Mouse (Mus musculus) liver, postnatal 0 days (tissue): ENCODE data around the gene Gm20388. TPM values are rescaled to one million over a fixed set of nuclear protein-coding genes. Genes with fewer than 3 reads are reported as not detected.

Experiments used
- ATAC-seq: fragments of 200-750 bp; cut with Nextera tagmentation; 2 replicates; pipeline ENCODE4 v1.8.0; 2017; ENCODE audit warnings: mild to moderate bottlenecking, moderate library complexity
- DNase-seq: peaks from one replicate; pipeline ENCODE4 v3.0.0-alpha.2; 2016
- H3K27ac ChIP-seq: fragments of 300-500 bp; sonication (generic); 2 replicates; pipeline ENCODE4 v1.5.1; 2014; ENCODE audit warnings: antibody characterized with exemption, moderate library complexity, mild to moderate bottlenecking, low read depth
- H3K27me3 ChIP-seq: fragments of 300-500 bp; sonication (generic); 2 replicates; pipeline ENCODE4 v1.6.1; 2014; ENCODE audit warnings: low read length, control low read depth, mixed read lengths; ENCODE audit not compliant: insufficient read depth
- H3K36me3 ChIP-seq: fragments of 300-500 bp; sonication (generic); replicated peaks from 2 replicates; pipeline ENCODE4 v1.6.1; 2014; ENCODE audit warnings: mild to moderate bottlenecking, control low read depth, low read length, moderate library complexity, mixed read lengths; ENCODE audit not compliant: insufficient read depth
- H3K4me1 ChIP-seq: fragments of 300-500 bp; sonication (generic); 2 replicates; pipeline ENCODE4 v1.6.1; 2014; ENCODE audit warnings: antibody characterized with exemption, mild to moderate bottlenecking, control low read depth; ENCODE audit not compliant: insufficient read depth
- H3K4me2 ChIP-seq: fragments of 300-500 bp; sonication (generic); 2 replicates; pipeline ENCODE4 v1.6.1; 2014; ENCODE audit warnings: low read depth, mild to moderate bottlenecking, low read length, moderate library complexity, mixed read lengths
- H3K4me3 ChIP-seq: fragments of 300-500 bp; sonication (generic); 2 replicates; pipeline ENCODE4 v1.5.1; 2014; ENCODE audit warnings: low read depth, low read length
- H3K9ac ChIP-seq: fragments of 300-500 bp; sonication (generic); replicated peaks from 2 replicates; pipeline ENCODE4 v1.6.1; 2014; ENCODE audit warnings: mild to moderate bottlenecking, moderate library complexity
- H3K9me3 ChIP-seq: fragments of 300-500 bp; sonication (generic); 2 replicates; pipeline ENCODE4 v1.6.1; 2016; ENCODE audit warnings: mild to moderate bottlenecking, control low read depth, low read length, mixed read lengths
- CTCF ChIP-seq: sonication (generic); IDR thresholded peaks from 2 replicates; pipeline ENCODE4 v1.5.1; 2016; ENCODE audit warnings: antibody characterized with exemption, low read depth
- EP300 ChIP-seq: IDR thresholded peaks from 2 replicates; pipeline ENCODE4 v1.6.1; 2016; ENCODE audit warnings: antibody characterized with exemption, low read depth, mild to moderate bottlenecking
- WGBS: fragments of 180-500 bp; shearing (Covaris S2); extraction: QIAGEN DNeasy Blood & Tissue Kit; methylation state at CpG from one replicate; pipeline ENCODE4 v1.1.7; 2014; ENCODE audit not compliant: insufficient replicate concordance; 5-methylcytosine and 5-hydroxymethylcytosine counted together
- polyA plus RNA-seq: library from polyadenylated mRNA; unstranded; fragments of >200 nt; fragmentation: Nextera tagmentation; extraction: Ambion mirVana; gene quantifications from 2 replicates; pipeline ENCODE4 v1.2.1, GENCODE M21; 2015

Gm20388 gene
- polyA plus RNA-seq, 1 experiment from 2014 or later, result not detected

DNA sequence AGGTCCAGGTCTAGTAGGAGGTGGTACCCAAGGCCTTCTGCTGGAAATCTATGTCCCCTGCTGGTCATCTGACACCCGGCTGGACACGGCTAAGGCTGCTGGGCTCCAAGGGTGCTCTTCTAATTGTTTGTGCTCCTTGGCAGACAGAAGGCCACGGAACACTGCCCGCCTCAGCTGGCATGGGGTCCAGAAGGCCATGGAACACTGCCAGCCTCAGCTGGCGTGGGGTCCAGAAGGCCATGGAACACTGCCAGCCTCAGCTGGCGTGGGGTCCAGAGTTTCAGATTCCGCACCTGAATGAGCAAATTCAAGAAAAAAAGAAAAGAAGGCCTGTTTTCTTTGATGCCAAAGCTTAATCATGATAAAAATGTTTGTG, 2070.9 kb downstream of the Gm20388 start:
- H3K4me1 ChIP-seq, result no peaks in the 10 kb centered on the region
- ATAC-seq (no peak), DNase-seq (no peak)
- H3K27ac ChIP-seq, result no peak overlapping the region
- no peak overlapping the region for H3K4me2 ChIP-seq
- H3K27me3 ChIP-seq, result no peaks in the 10 kb centered on the region
- H3K4me3 ChIP-seq, result no peak overlapping the region
- H3K36me3 ChIP-seq, result peaks cover 47% of the 10 kb centered on the region
- no peaks in the 10 kb centered on the region for H3K9me3 ChIP-seq
- TF ChIP-seq EP300 (no peak), CTCF (no peak)
- WGBS, result 85% methylated on average over 7 of the region's 7 CpGs
- H3K9ac ChIP-seq, result no peak overlapping the region

DNA sequence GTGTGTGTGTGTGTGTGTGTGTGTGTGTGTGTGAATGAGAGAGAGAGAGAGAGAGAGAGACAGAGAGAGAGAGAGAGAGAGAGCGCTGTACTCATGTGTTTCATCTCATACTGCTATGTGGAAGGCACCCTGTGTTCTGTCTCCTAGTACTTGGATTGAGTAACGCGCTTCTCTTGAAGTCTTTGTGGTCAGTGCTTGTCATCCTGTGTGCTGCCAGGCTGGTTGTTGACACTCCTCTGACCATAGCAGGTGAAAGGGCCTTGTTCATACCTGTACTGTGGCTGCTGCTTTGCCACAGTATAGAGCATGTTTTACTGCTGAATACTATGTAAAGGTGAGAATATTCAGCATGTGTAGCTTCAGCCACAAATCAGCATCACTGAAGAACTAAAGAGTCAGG, 2075.0 kb downstream of the Gm20388 start:
- DNase-seq (no peak), ATAC-seq (no peak)

GRCm38 (mm10) chr8:121987892-121988291, 2077.3 kb downstream of the Gm20388 start:
- Histone ChIP-seq H3K4me1 (no peaks in the 10 kb centered on the region), H3K9ac (no peak overlapping the region), H3K4me2 (no peak overlapping the region), H3K9me3 (no peaks in the 10 kb centered on the region), H3K27ac (no peak overlapping the region), H3K4me3 (no peak overlapping the region), H3K36me3 (peaks cover 46% of the 10 kb centered on the region), H3K27me3 (no peaks in the 10 kb centered on the region)
- TF ChIP-seq CTCF (no peak), EP300 (no peak)
- 85% methylated on average over 5 of the region's 5 CpGs for WGBS
- ATAC-seq (no peak), DNase-seq (no peak)

More for the DNA sequence above, 2075.0 kb downstream of the Gm20388 start:
- no peaks in the 10 kb centered on the region for H3K27me3 ChIP-seq
- 95% methylated on average over 3 of the region's 3 CpGs for WGBS
- H3K36me3 ChIP-seq, result peaks cover 49% of the 10 kb centered on the region
- no peak overlapping the region for H3K4me2 ChIP-seq
- no peak overlapping the region for H3K9ac ChIP-seq
- no peaks in the 10 kb centered on the region for H3K4me1 ChIP-seq
- H3K9me3 ChIP-seq, result no peaks in the 10 kb centered on the region
- no peak overlapping the region for H3K27ac ChIP-seq
- TF ChIP-seq CTCF, result no peak
- no peak for TF ChIP-seq EP300
- no peak overlapping the region for H3K4me3 ChIP-seq

DNA sequence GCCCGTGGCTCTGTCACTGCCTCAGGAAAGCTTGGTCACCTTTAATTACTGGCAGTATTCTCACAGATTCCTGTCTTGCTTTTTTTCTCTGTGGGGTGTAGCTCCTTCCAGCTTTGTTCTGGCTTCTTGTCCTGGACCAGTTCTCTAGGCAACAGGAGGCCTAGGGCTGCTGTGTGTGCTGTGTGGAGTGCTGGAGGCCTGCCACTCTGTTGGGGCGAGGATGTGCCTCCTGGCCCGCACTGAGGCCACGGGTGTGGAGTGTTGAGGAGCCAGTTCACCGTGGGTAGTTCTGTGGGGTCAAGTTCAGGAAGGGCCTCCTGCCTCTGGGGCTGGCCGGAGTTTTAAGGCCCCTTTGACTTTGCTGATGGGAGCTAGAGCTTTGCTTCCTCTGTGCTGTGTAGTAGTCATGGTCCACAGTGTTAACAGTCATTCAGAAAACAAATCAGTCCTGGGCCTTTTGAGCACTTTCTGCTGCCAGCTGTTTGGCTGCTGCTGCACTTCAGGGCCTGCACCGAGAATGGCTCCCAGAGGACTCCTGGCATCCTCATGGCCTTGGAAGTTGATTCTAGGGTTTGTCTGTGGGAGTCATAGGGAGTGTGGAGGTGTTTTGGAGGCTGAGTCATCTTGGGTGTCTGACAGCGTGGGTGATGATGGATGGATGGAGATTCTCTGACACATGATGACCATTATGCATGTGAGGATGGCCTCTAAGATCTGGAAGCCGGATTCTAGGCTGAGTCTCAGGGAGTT, 2080.0 kb downstream of the Gm20388 start:
- no peak for TF ChIP-seq CTCF
- TF ChIP-seq EP300, result no peak
- H3K27me3 ChIP-seq, result no peaks in the 10 kb centered on the region
- no peak overlapping the region for H3K27ac ChIP-seq
- H3K4me1 ChIP-seq, result no peaks in the 10 kb centered on the region
- ATAC-seq (no peak), DNase-seq (no peak)
- no peak overlapping the region for H3K4me3 ChIP-seq
- no peaks in the 10 kb centered on the region for H3K9me3 ChIP-seq
- H3K36me3 ChIP-seq, result peaks cover 58% of the 10 kb centered on the region
- no peak overlapping the region for H3K4me2 ChIP-seq
- WGBS, result 85% methylated on average over 9 of the region's 9 CpGs
- H3K9ac ChIP-seq, result no peak overlapping the region

GRCm38 (mm10) chr8:121991611-121992010, 2081.0 kb downstream of the Gm20388 start:
- H3K27me3 ChIP-seq, result no peaks in the 10 kb centered on the region
- WGBS, result 85% methylated on average over 7 of the region's 7 CpGs
- H3K4me1 ChIP-seq, result no peaks in the 10 kb centered on the region
- H3K9me3 ChIP-seq, result no peaks in the 10 kb centered on the region
- H3K36me3 ChIP-seq, result peaks cover 60% of the 10 kb centered on the region
- no peak overlapping the region for H3K9ac ChIP-seq
- H3K4me2 ChIP-seq, result no peak overlapping the region
- ATAC-seq (no peak), DNase-seq (no peak)
- H3K4me3 ChIP-seq, result no peak overlapping the region
- TF ChIP-seq CTCF (no peak), EP300 (no peak)
- H3K27ac ChIP-seq, result no peak overlapping the region

DNA sequence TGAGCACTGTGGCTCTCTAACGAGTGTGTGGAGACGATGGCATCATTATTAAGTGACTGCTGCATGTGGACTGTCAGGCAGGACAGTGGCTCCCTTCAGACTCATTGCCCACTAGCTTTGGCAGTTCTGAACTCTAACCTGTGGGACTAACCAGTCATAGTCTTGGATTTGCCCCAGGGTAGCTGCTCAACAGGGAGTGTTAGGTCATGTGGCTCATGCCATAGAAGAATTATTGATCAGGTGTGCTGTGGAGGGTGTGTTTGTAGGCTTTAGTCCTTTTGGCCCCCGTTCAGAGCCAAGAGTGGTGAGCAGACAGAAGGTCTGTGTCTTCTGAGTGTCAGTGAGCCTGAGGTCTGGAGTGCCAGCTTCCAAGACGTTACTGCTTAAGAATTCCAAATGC, 2082.3 kb downstream of the Gm20388 start:
- no peak overlapping the region for H3K27ac ChIP-seq
- H3K4me2 ChIP-seq, result no peak overlapping the region
- H3K9me3 ChIP-seq, result no peaks in the 10 kb centered on the region
- WGBS, result 80% methylated on average over 4 of the region's 4 CpGs
- H3K4me1 ChIP-seq, result no peaks in the 10 kb centered on the region
- H3K36me3 ChIP-seq, result peaks cover 67% of the 10 kb centered on the region
- DNase-seq (no peak), ATAC-seq (no peak)
- no peak overlapping the region for H3K9ac ChIP-seq
- H3K4me3 ChIP-seq, result no peak overlapping the region
- TF ChIP-seq EP300, result no peak
- no peak for TF ChIP-seq CTCF
- H3K27me3 ChIP-seq, result no peaks in the 10 kb centered on the region

- Histone ChIP-seq H3K4me2 (no peak overlapping the region), H3K36me3 (peaks cover 67% of the 10 kb centered on the region), H3K27ac (no peak overlapping the region), H3K9ac (no peak overlapping the region), H3K27me3 (no peaks in the 10 kb centered on the region), H3K9me3 (no peaks in the 10 kb centered on the region), H3K4me3 (no peak overlapping the region), H3K4me1 (no peaks in the 10 kb centered on the region; the same call in 1 of the 2 replicates)
- DNase-seq (no peak), ATAC-seq (no peak)
- no peak for TF ChIP-seq CTCF
- no peak for TF ChIP-seq EP300
- WGBS, result 79% methylated on average over 4 of the region's 4 CpGs
These were observed 2084.5 kb downstream of the Gm20388 start for GRCm38 (mm10) chr8:121995112-121995511.
